25 mouse cellular contexts compared by ENCODE assay signal in the genomic region with DNA sequence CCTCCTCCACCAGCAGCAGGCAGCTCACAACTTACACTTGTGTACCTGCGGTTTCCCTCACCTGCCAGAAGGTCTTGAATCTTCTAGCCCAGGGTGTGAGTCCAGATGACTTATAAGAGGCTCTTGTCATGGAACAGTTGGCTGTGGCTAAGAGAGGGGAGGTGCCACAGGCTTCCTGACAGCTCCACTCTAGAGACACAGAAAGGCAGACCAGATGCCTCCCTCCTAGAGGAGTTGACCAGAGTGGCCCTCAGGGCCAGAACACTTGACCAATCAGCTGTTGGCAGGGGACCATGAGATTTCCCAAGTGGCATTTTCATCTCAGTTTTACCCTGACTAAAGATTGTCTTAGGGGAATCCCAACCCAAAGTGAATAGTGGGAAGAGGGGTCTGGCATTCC. TPM values are rescaled to one million over a fixed set of nuclear protein-coding genes. Genes with fewer than 3 reads are reported as not detected.
A peak's percentile ranks its signal among the peaks of the same experiment; 100 is the strongest.
DNase-seq lines count a peak whose midpoint lies in the region; ATAC-seq and TF ChIP-seq lines count a peak whose summit lies in the region.
"Had no signal": no experiment of that assay in that cellular context is flagged by ENCODE, and none has a peak within 500 bp of the region (broad histone marks: within the 10 kb centered on the region; RNA-seq: fewer than 3 reads in every experiment).

No protein-coding gene starts in this region.

- intact Hi-C loops in gastrocnemius, adult 2 months (cut with DNase I) = loop anchor here (5.0 to 10.0 kb wide), 3 partner anchors 44 to 276 kb away; partner anchors contain the start of genes Fam117a and Kat7

- no peak for DNase-seq in gastrocnemius, adult 2 months
- DNase-seq in gastrocnemius, postnatal 10 days = no peak
- peak; percentile 77 to 78 for DNase-seq in lung, adult 18-20 months
- no peak for DNase-seq in lung, postnatal 14 days
- DNase-seq in lung, postnatal 0 days (ENCODE audit: low spot score) = peak; percentile 67
- DNase-seq in embryo, embryonic 11 days = no peak
- DNase-seq: adrenal gland, postnatal 10 days; cerebellum, adult 11 months; heart, postnatal 4 days; kidney, adult 8-10 months; kidney, postnatal 4 days; retina, postnatal 1 day; right cerebral cortex, postnatal 14 days; thymus, postnatal 4 days had no signal

- H3K27me3 ChIP-seq in lung, postnatal 0 days (replicated peaks; ENCODE audit: insufficient read depth, low read length) = no peaks in the 10 kb centered on the region
- H3K27me3 ChIP-seq: embryonic facial prominence, embryonic 13.5 days; forebrain, embryonic 15.5 days; hindbrain, embryonic 13.5 days; limb, embryonic 13.5 days; liver, embryonic 12.5 days; midbrain, embryonic 13.5 days had no signal

- TF ChIP-seq EP300 in lung, postnatal 0 days (IDR thresholded peaks at IDR 0.05) = 0 out of 2 replicates have a peak, but pooled peaks have one; percentile 29

- no peak for TF ChIP-seq CTCF in gastrocnemius, adult 2 months (IDR thresholded peaks at IDR 0.05)
- no peak for TF ChIP-seq CTCF in lung, postnatal 0 days (IDR thresholded peaks at IDR 0.05)

- no peak overlapping the region for H3K4me3 ChIP-seq in gastrocnemius, adult 2 months
- H3K4me3 ChIP-seq in lung, postnatal 0 days (ENCODE audit: low read depth, low read length) = no peak overlapping the region
- H3K4me3 ChIP-seq: embryonic facial prominence, embryonic 13.5 days; forebrain, embryonic 10.5 days; forebrain, embryonic 15.5 days; hindbrain, embryonic 13.5 days; limb, embryonic 13.5 days; liver, embryonic 12.5 days; midbrain, embryonic 13.5 days had no signal

- peak; percentile 25; the same call in 1 of the 2 replicates for ATAC-seq in lung, postnatal 0 days
- ATAC-seq in megakaryocyte, adult 5-6 weeks (ENCODE audit: poor library complexity, severe bottlenecking) = no peak
- ATAC-seq: forebrain, embryonic 15.5 days; intestine, embryonic 16.5 days; liver, embryonic 12.5 days; midbrain, embryonic 13.5 days had no signal

- H3K9me3 ChIP-seq in lung, postnatal 0 days (ENCODE audit: low read length) = no peaks in the 10 kb centered on the region
- H3K9me3 ChIP-seq: embryonic facial prominence, embryonic 13.5 days; forebrain, embryonic 10.5 days; forebrain, embryonic 15.5 days; hindbrain, embryonic 13.5 days; limb, embryonic 13.5 days; liver, embryonic 12.5 days; midbrain, embryonic 13.5 days had no signal

- no peaks in the 10 kb centered on the region for H3K4me1 ChIP-seq in lung, postnatal 0 days (ENCODE audit: insufficient read depth, low read depth, low read length)

- H3K27ac ChIP-seq in gastrocnemius, adult 2 months = peak overlapping the region; percentile 3; the same call in 1 of the 2 replicates
- no peak overlapping the region for H3K27ac ChIP-seq in lung, postnatal 0 days (ENCODE audit: low read length)
- H3K27ac ChIP-seq: embryonic facial prominence, embryonic 13.5 days; forebrain, embryonic 10.5 days; forebrain, embryonic 15.5 days; hindbrain, embryonic 13.5 days; kidney, postnatal 0 days; limb, embryonic 13.5 days; midbrain, embryonic 13.5 days had no signal

- H3K4me2 ChIP-seq in lung, postnatal 0 days (replicated peaks; ENCODE audit: low read depth, low read length) = no peak overlapping the region
- H3K4me2 ChIP-seq: embryonic facial prominence, embryonic 13.5 days; forebrain, embryonic 15.5 days; heart, embryonic 11.5 days; hindbrain, embryonic 13.5 days; limb, embryonic 13.5 days; liver, embryonic 12.5 days; midbrain, embryonic 13.5 days had no signal

- no peak overlapping the region for H3K9ac ChIP-seq in lung, postnatal 0 days (replicated peaks; ENCODE audit: low read depth)
- H3K9ac ChIP-seq: embryonic facial prominence, embryonic 13.5 days; forebrain, embryonic 15.5 days; hindbrain, embryonic 13.5 days; limb, embryonic 13.5 days; liver, embryonic 12.5 days; midbrain, embryonic 13.5 days had no signal

- H3K36me3 ChIP-seq in lung, postnatal 0 days (ENCODE audit: insufficient read depth, low read length) = peaks cover 14% of the 10 kb centered on the region
- H3K36me3 ChIP-seq: forebrain, embryonic 15.5 days had no signal

- WGBS in lung, postnatal 0 days = 68% methylated on average over 1 of the region's 1 CpGs

RNA-seq across cellular contexts. Expression of gene Slc35b1, which starts 3.3 kb away (rescaled TPM):
- total RNA-seq in gastrocnemius, adult 2 months (2021) = 10 to 100 TPM; 42.4 to 49.5 TPM
- total RNA-seq in gastrocnemius, postnatal 10 days (2021) = 10 to 100 TPM; 42.7 to 43.8 TPM
- 87.3 and 96.8 TPM in 2 replicates for polyA plus RNA-seq in lung, postnatal 0 days (2015; fragmentation: Nextera tagmentation; extraction: Ambion mirVana)
- total RNA-seq in megakaryocyte, adult 5-6 weeks (2015) = 44.9 and 59.7 TPM in 2 replicates
- 59.2 and 62.2 TPM in 2 replicates for total RNA-seq in megakaryocyte, adult 5-6 weeks (2017)

RNA-seq across cellular contexts. Expression of gene Spop, which starts 32.7 kb away (rescaled TPM):
- 100 to 1,000 TPM; 190 to 208 TPM for total RNA-seq in gastrocnemius, adult 2 months (2021)
- 100 to 1,000 TPM; 192 to 216 TPM for total RNA-seq in gastrocnemius, postnatal 10 days (2021)
- 140 and 185 TPM in 2 replicates for polyA plus RNA-seq in lung, postnatal 0 days (2015; fragmentation: Nextera tagmentation; extraction: Ambion mirVana)
- total RNA-seq in megakaryocyte, adult 5-6 weeks (2015) = 102 and 112 TPM in 2 replicates
- 76.1 and 83.3 TPM in 2 replicates for total RNA-seq in megakaryocyte, adult 5-6 weeks (2017)

RNA-seq across cellular contexts. Expression of gene Fam117a, which starts 44.3 kb away (rescaled TPM):
- 1 to 10 TPM; 1.5 to 2.1 TPM for total RNA-seq in gastrocnemius, adult 2 months (2021)
- total RNA-seq in gastrocnemius, postnatal 10 days (2021) = 10 to 100 TPM in 1 of 2 experiments, 1 to 10 TPM in 1; 9.0 to 14.5 TPM
- polyA plus RNA-seq in lung, postnatal 0 days (2015; fragmentation: Nextera tagmentation; extraction: Ambion mirVana) = 20.4 and 21.6 TPM in 2 replicates
- total RNA-seq in megakaryocyte, adult 5-6 weeks (2015) = 62.5 and 73.3 TPM in 2 replicates
- 63.5 and 72.2 TPM in 2 replicates for total RNA-seq in megakaryocyte, adult 5-6 weeks (2017)

Comparison
In these comparisons a context has a peak if more than half of its experiments do, and no peak if none do; other contexts are left out.
1. DNase-seq: peak in lung, adult 18-20 months (2 of 2) and lung, postnatal 0 days (single experiment); none in gastrocnemius, adult 2 months (single experiment), gastrocnemius, postnatal 10 days (single experiment), lung, postnatal 14 days (single experiment) and embryo, embryonic 11 days (single experiment).
2. RNA of gene Fam117a, which starts 44.3 kb away (total RNA-seq): 62.5 to 73.3 TPM in megakaryocyte, adult 5-6 weeks; 9.0 to 14.5 TPM in gastrocnemius, postnatal 10 days and 1.5 to 2.1 TPM in gastrocnemius, adult 2 months; every median in the first group is over 4 times any median in the second.